Mouse (Mus musculus) cerebellum, adult 2 months (tissue): ENCODE results near the gene Aqp7. TPM values are rescaled to one million over a fixed set of nuclear protein-coding genes. Genes with fewer than 3 reads are reported as not detected.

Experiments used
- DNase-seq, 2 experiments: peaks; one replicate each; pipeline ENCODE4 v3.0.0; 2021
- H3K27ac ChIP-seq: fragments of 200-500 bp; 2 replicates; pipeline ENCODE4 v1.5.1; 2012; ENCODE audit warnings: low read length, control low read depth, inconsistent platforms; ENCODE audit not compliant: insufficient read depth
- H3K27me3 ChIP-seq: fragments of 200-500 bp; 2 replicates; pipeline ENCODE4 v1.6.1; 2012; ENCODE audit warnings: inconsistent platforms, mild to moderate bottlenecking, low read length, moderate library complexity; ENCODE audit not compliant: control insufficient read depth, insufficient read depth
- H3K4me1 ChIP-seq: fragments of 200-500 bp; 2 replicates; pipeline ENCODE4 v1.6.1; 2011; ENCODE audit warnings: low read length; ENCODE audit not compliant: control insufficient read depth, insufficient read depth
- H3K4me3 ChIP-seq: fragments of 200-500 bp; replicated peaks from 2 replicates; pipeline ENCODE3; 2011; ENCODE audit warnings: mild to moderate bottlenecking, low read depth, low read length, control low read depth; ENCODE audit not compliant: insufficient read depth
- CTCF ChIP-seq: fragments of 200-500 bp; IDR thresholded peaks from 2 replicates; pipeline ENCODE4 v1.5.1; 2011; ENCODE audit warnings: low read depth, mild to moderate bottlenecking, control low read depth, low read length, moderate library complexity, borderline replicate concordance; ENCODE audit not compliant: insufficient read depth
- POLR2A ChIP-seq: fragments of 200-500 bp; IDR thresholded peaks from 2 replicates; pipeline ENCODE4 v1.6.1; 2011; ENCODE audit warnings: low read length, control low read depth, borderline replicate concordance; ENCODE audit not compliant: insufficient read depth
- WGBS: fragments of 180-500 bp; shearing (Covaris S2); methylation state at CpG from one replicate; pipeline ENCODE4 v1.1.7; 2018; 5-methylcytosine and 5-hydroxymethylcytosine counted together
- polyA plus RNA-seq: library from polyadenylated mRNA; depleted of rRNA; stranded (reverse); fragments of >200 nt; gene quantifications from 2 replicates; pipeline ENCODE4 v1.2.3, GENCODE M21; 2012

Aqp7 gene
- polyA plus RNA-seq, 1 experiment: not detected

DNA sequence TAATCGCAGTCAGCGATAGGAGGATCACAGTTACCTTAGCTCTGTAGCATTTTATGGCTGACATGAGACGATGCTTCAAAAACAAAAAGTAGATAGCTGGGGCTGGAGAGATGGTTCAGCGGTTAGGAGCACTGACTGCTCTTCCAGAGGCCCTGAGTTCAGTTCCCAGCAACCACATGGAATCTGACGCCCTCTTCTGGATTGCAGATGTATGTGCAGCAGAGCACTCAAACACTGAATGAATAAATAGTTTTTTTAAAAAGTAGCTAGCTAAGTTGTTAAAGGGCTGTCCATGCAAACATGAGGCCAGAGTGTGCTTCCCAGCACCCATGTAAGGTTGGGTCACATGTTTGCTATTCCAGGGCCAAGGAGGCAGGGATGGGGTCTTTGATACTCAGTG lies 26.8 kb downstream of the Aqp7 start:
- Histone ChIP-seq H3K4me3 (no peak overlapping the region), H3K27me3 (no peaks in the 10 kb centered on the region), H3K4me1 (no peaks in the 10 kb centered on the region), H3K27ac (no peak overlapping the region)
- DNase-seq: no peak
- 89% methylated on average over 5 of the region's 5 CpGs for WGBS
- TF ChIP-seq CTCF: no peak
- TF ChIP-seq POLR2A: no peak

DNA sequence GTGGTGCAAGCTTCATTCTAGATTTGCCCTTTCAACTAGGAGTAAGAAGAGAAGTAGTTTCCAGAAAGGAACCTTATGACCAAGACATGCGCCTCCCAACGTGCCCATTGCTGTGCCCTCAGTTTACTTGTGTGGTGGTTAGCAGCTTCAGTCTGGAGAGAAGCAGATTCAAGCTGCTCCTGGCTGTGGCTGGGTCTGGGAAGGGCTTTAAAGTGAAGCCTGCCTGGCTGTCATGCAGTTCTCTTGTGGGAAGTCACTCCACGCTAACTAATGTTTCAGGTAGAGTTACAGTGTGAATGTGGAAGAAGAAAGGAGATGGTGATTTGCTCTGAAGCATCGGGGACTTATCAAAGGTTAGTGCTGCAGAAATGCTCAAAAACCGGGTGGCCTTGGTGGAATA lies 32.1 kb downstream of the Aqp7 start:
- no peaks in the 10 kb centered on the region for H3K27me3 ChIP-seq
- TF ChIP-seq CTCF (no peak), POLR2A (no peak)
- DNase-seq: no peak
- H3K4me1 ChIP-seq: no peaks in the 10 kb centered on the region
- 96% methylated on average over 5 of the region's 5 CpGs for WGBS
- no peak overlapping the region for H3K4me3 ChIP-seq
- no peak overlapping the region for H3K27ac ChIP-seq

DNA sequence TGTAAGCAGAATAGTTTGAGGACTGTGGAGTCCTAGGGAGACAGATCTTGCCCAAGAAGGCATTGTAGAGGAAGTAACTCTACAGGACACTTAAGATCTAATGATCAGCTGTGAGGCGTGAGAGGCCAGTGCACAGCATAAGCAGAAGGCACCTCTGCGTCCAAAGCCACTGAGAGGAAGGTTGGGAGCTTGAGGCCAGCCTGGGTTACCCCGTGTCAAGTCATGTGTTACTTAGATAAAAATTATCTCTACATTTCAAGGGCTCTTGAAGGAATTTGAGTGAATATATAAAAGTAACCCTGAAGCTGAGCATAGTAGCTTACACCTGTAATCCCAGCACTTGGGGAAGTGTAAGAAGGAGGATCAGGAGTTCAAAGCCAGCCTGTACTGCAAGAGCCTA lies 34.6 kb downstream of the Aqp7 start:
- 96% methylated on average over 3 of the region's 3 CpGs for WGBS
- H3K27me3 ChIP-seq: no peaks in the 10 kb centered on the region
- H3K4me3 ChIP-seq: no peak overlapping the region
- TF ChIP-seq CTCF (no peak), POLR2A (no peak)
- DNase-seq: no peak
- H3K27ac ChIP-seq: no peak overlapping the region
- H3K4me1 ChIP-seq: no peaks in the 10 kb centered on the region

DNA sequence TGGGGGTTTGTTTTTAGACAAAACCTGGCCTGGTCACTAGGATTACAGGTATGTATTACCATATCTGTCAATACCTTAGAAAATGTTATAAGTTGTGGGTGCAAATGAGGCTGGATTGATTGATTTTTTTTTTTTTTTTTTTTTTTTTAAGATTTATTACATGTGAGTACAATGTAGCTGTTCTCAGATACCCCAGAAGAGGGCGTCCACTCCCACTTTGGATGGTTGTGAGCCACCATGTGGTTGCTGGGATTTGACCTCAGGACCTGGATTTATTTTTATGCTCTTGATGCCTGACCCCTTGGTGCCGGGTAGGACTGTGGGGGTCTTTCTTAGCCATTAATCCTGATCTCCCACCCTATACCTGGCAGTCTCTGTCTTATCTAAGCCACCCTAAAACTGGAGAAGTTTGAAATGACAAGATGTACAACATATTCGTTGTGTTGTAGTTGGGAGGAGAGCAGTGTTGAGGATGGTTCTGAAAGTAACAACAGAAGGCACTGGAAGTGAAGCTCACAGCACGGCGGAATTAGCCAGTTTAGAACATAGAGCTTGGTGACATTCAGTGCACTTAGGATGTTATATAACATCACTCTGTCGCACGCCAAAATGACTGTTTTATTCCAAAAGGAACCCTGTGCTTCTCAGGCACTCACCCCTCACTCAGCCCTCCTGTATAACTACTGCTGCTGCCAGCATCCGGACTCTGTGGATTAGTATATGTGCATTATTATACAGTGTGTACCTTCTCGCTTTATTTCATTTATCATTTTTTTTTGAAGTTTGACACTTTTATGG lies 46.9 kb downstream of the Aqp7 start:
- DNase-seq: no peak
- TF ChIP-seq CTCF: no peak
- no peak for TF ChIP-seq POLR2A
- H3K4me3 ChIP-seq: no peak overlapping the region
- H3K4me1 ChIP-seq: no peaks in the 10 kb centered on the region
- 91% methylated on average over 9 of the region's 9 CpGs for WGBS
- no peaks in the 10 kb centered on the region for H3K27me3 ChIP-seq
- no peak overlapping the region for H3K27ac ChIP-seq

DNA sequence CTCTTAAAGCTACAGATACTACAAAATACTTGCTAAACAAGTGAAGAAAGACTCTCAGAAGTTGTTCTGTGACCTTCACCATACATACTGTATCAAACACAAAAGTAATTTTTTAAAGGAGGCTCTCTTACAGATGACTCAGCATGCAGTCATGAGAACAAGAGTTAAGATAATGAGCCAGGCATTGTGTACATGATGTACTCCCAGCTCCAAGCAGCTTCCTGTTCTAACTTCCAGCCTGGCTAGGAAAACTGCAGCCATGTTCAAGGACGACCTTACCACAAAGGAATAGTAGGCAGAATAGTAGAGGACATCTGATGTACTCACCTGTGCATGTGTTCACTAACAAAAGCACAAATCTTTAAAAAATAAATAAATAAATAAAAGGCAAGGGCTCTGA lies 47.7 kb downstream of the Aqp7 start:
- Histone ChIP-seq H3K4me1 (no peaks in the 10 kb centered on the region), H3K4me3 (no peak overlapping the region), H3K27me3 (no peaks in the 10 kb centered on the region), H3K27ac (no peak overlapping the region)
- no peak for TF ChIP-seq POLR2A
- no peak for TF ChIP-seq CTCF
- DNase-seq: no peak
- 86% methylated on average over 1 of the region's 1 CpGs for WGBS

DNA sequence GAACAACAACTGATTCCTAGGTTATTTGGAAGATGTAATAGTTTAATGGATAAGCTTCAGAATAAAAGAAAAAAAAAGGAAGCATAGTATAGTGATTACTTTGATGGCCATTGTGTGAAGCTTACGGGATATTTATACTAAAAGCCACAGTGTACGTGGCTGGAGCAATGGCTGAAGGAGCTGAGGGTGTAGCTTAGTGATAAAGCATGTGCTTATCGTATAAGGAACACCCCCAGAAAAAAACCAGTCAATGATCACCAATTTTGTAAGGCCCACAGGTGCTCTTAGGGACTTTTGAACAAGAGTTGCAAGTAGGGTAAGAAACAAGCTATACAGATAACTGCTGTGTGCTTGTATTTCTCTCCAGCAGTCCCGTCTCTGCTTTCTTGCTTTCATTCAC lies 50.0 kb downstream of the Aqp7 start:
- Histone ChIP-seq H3K27me3 (no peaks in the 10 kb centered on the region), H3K4me3 (no peak overlapping the region), H3K4me1 (no peaks in the 10 kb centered on the region), H3K27ac (no peak overlapping the region)
- 94% methylated on average over 4 of the region's 4 CpGs for WGBS
- no peak for DNase-seq
- no peak for TF ChIP-seq POLR2A
- no peak for TF ChIP-seq CTCF

DNA sequence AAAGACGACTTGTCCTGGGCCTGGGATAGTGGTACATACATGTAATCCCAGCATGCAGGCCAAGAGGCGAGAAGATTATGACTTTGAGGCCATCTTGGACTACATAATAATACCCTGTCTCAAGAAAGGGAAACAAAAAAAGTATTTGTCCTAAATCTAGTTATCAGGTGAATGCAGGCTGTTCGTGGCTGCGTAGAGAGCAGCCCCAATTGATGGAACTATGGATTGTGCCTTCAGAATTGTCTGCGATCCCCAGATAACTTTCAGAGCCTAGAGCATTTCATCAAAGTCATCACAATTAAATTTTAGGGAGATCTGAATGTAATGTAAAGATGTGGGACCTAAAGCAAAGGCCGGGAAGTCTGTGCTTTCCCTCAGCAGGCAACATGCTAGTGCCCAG lies 51.6 kb downstream of the Aqp7 start:
- H3K27me3 ChIP-seq: no peaks in the 10 kb centered on the region
- no peak for DNase-seq
- WGBS: 96% methylated on average over 6 of the region's 6 CpGs
- no peak overlapping the region for H3K4me3 ChIP-seq
- H3K4me1 ChIP-seq: no peaks in the 10 kb centered on the region
- H3K27ac ChIP-seq: no peak overlapping the region
- TF ChIP-seq POLR2A (no peak), CTCF (no peak)

DNA sequence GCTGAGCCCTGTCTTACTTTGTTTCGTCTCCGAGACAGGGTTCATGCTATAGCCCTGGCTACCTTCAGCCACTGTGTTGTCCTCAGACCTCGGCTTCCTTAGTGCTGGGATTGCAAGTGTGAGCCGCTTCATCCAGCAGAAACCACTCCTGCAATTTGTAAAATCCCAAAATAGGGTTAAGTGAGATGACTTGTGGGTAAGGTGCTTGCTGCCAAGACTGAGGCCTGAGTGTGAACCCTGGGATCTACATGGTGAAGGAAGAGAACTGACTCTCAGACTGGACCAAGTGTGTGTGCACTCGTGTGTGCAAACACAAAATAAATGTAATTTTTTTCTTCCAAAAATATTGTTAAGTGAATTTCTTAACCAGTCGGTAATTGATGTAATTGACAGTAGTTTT lies 58.3 kb downstream of the Aqp7 start:
- no peak for DNase-seq
- 78% methylated on average over 6 of the region's 6 CpGs for WGBS
- no peak overlapping the region for H3K4me3 ChIP-seq
- H3K4me1 ChIP-seq: no peaks in the 10 kb centered on the region
- no peak for TF ChIP-seq POLR2A
- TF ChIP-seq CTCF: no peak
- H3K27me3 ChIP-seq: no peaks in the 10 kb centered on the region
- H3K27ac ChIP-seq: no peak overlapping the region
